Mouse (Mus musculus) kidney, adult 18-20 months (tissue): ENCODE data around the gene Fam98b.

Source experiments
- DNase-seq: peaks from one replicate; pipeline ENCODE4 v3.0.0; 2021

The Fam98b gene

DNA sequence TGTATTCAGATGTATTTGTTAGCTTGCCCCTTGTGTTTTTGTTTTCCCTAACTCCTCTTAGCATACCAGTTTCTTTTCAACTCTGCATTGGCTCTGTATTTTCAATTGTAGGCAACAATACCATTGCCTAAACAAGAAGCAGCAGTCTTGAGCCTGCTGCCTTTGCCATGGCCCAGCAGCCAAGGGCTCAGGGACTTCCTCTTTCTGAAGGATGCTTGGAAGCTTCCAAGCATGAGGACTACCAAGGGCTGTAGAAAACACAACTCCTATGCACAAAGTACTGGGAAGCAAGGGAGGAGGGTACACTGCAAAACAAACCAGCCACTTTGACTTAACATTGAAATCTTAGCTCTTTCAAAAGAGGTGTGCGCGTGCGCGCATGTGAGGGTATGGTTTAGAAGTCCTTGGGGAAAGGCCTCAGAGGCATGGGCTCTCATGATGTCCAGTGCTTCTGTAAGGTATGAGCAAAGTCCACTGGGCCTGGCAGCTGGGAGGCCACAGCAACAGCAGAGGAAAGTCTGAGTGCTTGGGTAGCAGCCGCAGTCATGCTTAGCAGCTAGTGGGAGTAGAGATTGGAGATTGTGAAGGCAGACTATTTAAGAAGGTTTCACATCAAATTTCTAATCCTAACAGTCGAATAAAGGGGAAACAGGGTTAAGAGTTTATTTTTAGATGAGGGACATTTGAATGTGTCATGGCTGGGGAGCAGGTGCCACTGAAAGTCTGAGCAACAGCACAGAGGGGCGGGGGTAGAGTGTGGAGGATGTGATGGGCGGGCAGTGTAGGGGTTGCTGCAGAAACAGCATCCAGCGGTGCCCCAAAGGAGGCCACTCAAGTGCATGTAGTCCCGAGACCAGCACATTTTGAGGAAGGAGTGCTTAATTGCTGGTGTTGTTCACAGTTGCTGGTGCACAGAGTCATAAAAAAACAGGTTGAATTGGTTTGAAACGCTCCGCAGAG is 54.1 kb downstream of the Fam98b start:
- DNase-seq, result no peak

GRCm38 (mm10) chr2:117304941-117305340 is 55.4 kb downstream of the Fam98b start:
- no peak for DNase-seq

- no peak for DNase-seq
These were observed 58.4 kb downstream of the Fam98b start for GRCm38 (mm10) chr2:117307959-117308358.

DNA sequence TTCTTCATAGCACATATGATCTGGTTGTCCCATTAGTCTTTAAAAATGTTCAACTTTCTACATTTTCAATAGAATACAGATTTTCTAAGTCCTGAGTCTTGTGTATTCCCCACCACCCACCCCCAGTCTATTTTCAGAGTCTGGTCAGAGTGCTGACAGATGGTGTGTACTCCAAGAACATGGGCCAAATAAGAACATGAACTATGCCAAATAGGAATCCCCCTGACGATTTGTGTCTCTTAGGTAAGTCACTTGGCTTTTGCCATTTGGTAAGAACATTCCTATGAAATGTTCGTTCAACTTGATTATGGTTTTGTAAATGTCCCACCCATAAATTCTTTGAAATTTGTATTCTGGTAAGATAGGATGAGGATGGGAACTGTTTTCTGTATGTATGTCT is 59.5 kb downstream of the Fam98b start:
- DNase-seq, result no peak

- DNase-seq, result no peak
These were observed 61.8 kb downstream of the Fam98b start for GRCm38 (mm10) chr2:117311349-117311748.

- no peak for DNase-seq
These were observed 62.5 kb downstream of the Fam98b start for GRCm38 (mm10) chr2:117312030-117312429.

DNA sequence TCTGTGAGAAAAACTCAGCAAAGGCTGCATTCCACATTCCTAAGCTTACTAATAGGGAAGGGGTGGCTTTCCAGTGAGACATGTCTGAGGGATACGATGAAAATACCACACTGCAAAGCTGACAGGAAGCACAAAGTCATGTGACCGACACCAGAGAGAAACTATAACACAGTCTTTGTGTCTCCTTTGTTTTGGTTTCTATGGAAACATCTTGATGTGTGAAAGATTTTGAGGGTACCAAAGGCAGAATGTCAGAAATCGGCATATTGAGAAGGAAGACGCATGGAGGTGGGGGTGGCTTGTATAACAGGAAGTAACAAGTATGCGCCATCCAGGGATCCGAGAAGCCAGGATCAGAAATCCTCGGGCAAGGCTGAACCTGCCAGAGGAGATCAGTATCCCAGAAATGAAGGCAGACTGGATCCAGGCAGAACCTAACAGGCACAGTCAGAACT is 62.9 kb downstream of the Fam98b start:
- no peak for DNase-seq

DNA sequence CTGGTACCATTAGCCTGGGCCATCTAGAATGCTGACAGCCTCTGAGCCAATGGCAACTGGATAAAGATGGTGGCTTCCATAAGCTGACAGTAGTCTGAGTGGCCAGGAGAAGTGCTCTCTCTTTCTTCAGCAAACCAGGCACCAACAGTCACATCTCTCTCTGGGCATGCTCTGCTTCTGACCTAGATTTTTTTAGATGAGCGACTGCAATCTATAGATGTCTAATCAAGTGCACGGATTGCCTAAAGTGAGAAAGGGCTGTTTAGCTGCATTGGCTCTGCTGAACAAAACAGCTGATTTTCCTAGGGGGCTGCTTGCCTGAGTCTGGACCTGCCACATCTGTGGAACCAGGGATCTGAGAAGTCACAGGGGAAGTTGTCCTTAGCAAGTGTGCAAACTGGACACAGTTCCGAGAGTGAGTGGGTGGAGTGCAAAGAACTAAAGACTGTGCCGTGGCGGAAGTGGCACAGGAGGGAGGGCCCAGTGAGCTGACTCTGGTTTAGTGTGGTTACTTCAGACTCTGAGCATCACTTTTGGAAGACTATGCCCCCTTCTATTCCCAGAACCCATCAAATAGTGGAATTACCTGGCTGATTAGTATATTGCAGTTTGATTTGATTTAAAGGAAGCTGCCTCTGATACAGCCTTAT is 64.2 kb downstream of the Fam98b start:
- DNase-seq, result no peak

- no peak for DNase-seq
These were observed 69.5 kb downstream of the Fam98b start for GRCm38 (mm10) chr2:117318991-117319390.
